Mouse (Mus musculus) frontal cortex, adult 2 months (tissue): Measurements from ENCODE around the gene Mybpc2. TPM values are rescaled to one million over a fixed set of nuclear protein-coding genes. Genes with fewer than 3 reads are reported as not detected.

Experiments used
- DNase-seq, 2 experiments: peaks; one replicate each; pipeline ENCODE4 v3.0.0; 2022; ENCODE audit warnings: low spot score in 1 of 2; ENCODE audit errors: extremely low spot score in 1 of 2
- polyA plus RNA-seq: library from polyadenylated mRNA; depleted of rRNA; stranded (reverse); fragments of >200 nt; gene quantifications from 2 replicates; pipeline ENCODE4 v1.2.3, GENCODE M21; 2012

Mybpc2 gene
- polyA plus RNA-seq, 1 experiment: 0.12 TPM

- no peak for DNase-seq
These were observed 34.2 kb downstream of the Mybpc2 start for GRCm38 (mm10) chr7:44490281-44490680.

GRCm38 (mm10) chr7:44488545-44488944 is 35.9 kb downstream of the Mybpc2 start:
- DNase-seq: no peak

- DNase-seq: no peak
These were observed 36.5 kb downstream of the Mybpc2 start for GRCm38 (mm10) chr7:44487936-44488335.

- no peak for DNase-seq
These were observed 37.4 kb downstream of the Mybpc2 start for GRCm38 (mm10) chr7:44486927-44487575.

- DNase-seq: no peak
These were observed 38.8 kb downstream of the Mybpc2 start for GRCm38 (mm10) chr7:44485572-44486195.

GRCm38 (mm10) chr7:44484841-44485571 is 39.5 kb downstream of the Mybpc2 start:
- peak in 1 of 2 experiments; percentile 92 for DNase-seq

- no peak for DNase-seq
These were observed 40.3 kb downstream of the Mybpc2 start for GRCm38 (mm10) chr7:44484109-44484508.

GRCm38 (mm10) chr7:44482836-44483435 is 41.5 kb downstream of the Mybpc2 start:
- no peak for DNase-seq

- DNase-seq: no peak
These were observed 49.3 kb downstream of the Mybpc2 start for GRCm38 (mm10) chr7:44475046-44475614.

GRCm38 (mm10) chr7:44474419-44474818 is 50.0 kb downstream of the Mybpc2 start:
- DNase-seq: peak; percentile 73 to 74

GRCm38 (mm10) chr7:44472961-44473646 is 51.4 kb downstream of the Mybpc2 start:
- no peak for DNase-seq

GRCm38 (mm10) chr7:44472558-44472885 is 51.9 kb downstream of the Mybpc2 start:
- no peak for DNase-seq

GRCm38 (mm10) chr7:44471880-44472557 is 52.4 kb downstream of the Mybpc2 start:
- no peak for DNase-seq

GRCm38 (mm10) chr7:44470696-44471612 is 53.5 kb downstream of the Mybpc2 start:
- DNase-seq: no peak

GRCm38 (mm10) chr7:44469677-44470675 is 54.5 kb downstream of the Mybpc2 start:
- DNase-seq: no peak

GRCm38 (mm10) chr7:44468644-44469285 is 55.7 kb downstream of the Mybpc2 start:
- no peak for DNase-seq

- peak; percentile 98 to 99 for DNase-seq
These were observed 56.5 kb downstream of the Mybpc2 start, which contains the start of gene Josd2 for GRCm38 (mm10) chr7:44467811-44468411. Gene Josd2, plus strand, starts transcription at chr7:44467980.
